Comparison of ENCODE assay signal across 7 mouse cellular contexts in genomic region chr3:37737407-37737806, GRCm38 (mm10). TPM values are rescaled to one million over a fixed set of nuclear protein-coding genes. Genes with fewer than 3 reads are reported as not detected.
A peak's percentile ranks its signal among the peaks of the same experiment; 100 is the strongest.
DNase-seq lines count a peak whose midpoint lies in the region; ATAC-seq lines count a peak whose summit lies in the region.

No protein-coding gene starts in this region.

- no peak for ATAC-seq in erythroblast, adult 5-6 weeks (replicated peaks; ENCODE audit: low FRiP score, poor library complexity, severe bottlenecking)

- intact Hi-C loops in heart, postnatal 25 days (cut with DNase I), result no loop called here
- intact Hi-C loops in left cerebral cortex, postnatal 14 days (cut with DNase I), result no loop called here

- peak; percentile 49 for DNase-seq in ovary, adult 18-20 months (ENCODE audit: low spot score)
- no peak for DNase-seq in ovary, postnatal 14 days (ENCODE audit: low spot score)
- DNase-seq in frontal cortex, postnatal 36 days (ENCODE audit: low spot score in 2 of 2), result peak; percentile 51 to 59
- peak; percentile 68 for DNase-seq in heart, postnatal 25 days (ENCODE audit: low spot score)
- peak; percentile 68 to 69 for DNase-seq in left cerebral cortex, postnatal 14 days (ENCODE audit: low spot score in 2 of 2)
- peak; percentile 41 for DNase-seq in right cerebral cortex, postnatal 4 days

RNA-seq across cellular contexts. Expression of gene Gm5148, which starts 13.1 kb away (rescaled TPM):
- not detected for total RNA-seq in heart, postnatal 25 days (2021)
- total RNA-seq in left cerebral cortex, postnatal 14 days (2021), result 1 to 10 TPM; 2.1 to 2.6 TPM
- total RNA-seq in erythroblast, adult 5-6 weeks (2015; ENCODE audit: low replicate concordance), result 0.84 TPM in 1 of 2 replicates, not detected in the other
- 3.0 and 10.6 TPM in 2 replicates for total RNA-seq in erythroblast, adult 5-6 weeks (2017; ENCODE audit: low replicate concordance)
